Mouse (Mus musculus) forebrain, embryonic 15.5 days (tissue): ENCODE measurements around the gene Haus8. TPM values are rescaled to one million over a fixed set of nuclear protein-coding genes. Genes with fewer than 3 reads are reported as not detected.
"Not testable (repeated sequence)": the region's sequence is repeated elsewhere in the genome, so short reads cannot be mapped to it uniquely, and the experiment has no call there.

Experiments
- ATAC-seq: fragments of 200-750 bp; cut with Nextera tagmentation; replicated peaks from 2 replicates; pipeline ENCODE4 v1.8.0; 2017; ENCODE audit warnings: mild to moderate bottlenecking, moderate TSS enrichment, moderate library complexity
- H3K27ac ChIP-seq: fragments of 300-500 bp; sonication (generic); replicated peaks from 2 replicates; pipeline ENCODE4 v1.5.1; 2015; ENCODE audit warnings: mild to moderate bottlenecking, inconsistent platforms
- H3K27me3 ChIP-seq: fragments of 300-500 bp; sonication (generic); 2 replicates; pipeline ENCODE4 v1.6.1; 2015; ENCODE audit warnings: inconsistent platforms
- H3K36me3 ChIP-seq: fragments of 300-500 bp; sonication (generic); 2 replicates; pipeline ENCODE4 v1.6.1; 2015; ENCODE audit warnings: mild to moderate bottlenecking, inconsistent platforms
- H3K4me1 ChIP-seq: fragments of 300-500 bp; sonication (generic); 2 replicates; pipeline ENCODE4 v1.6.1; 2015; ENCODE audit warnings: inconsistent platforms
- H3K4me2 ChIP-seq: fragments of 300-500 bp; sonication (generic); replicated peaks from 2 replicates; pipeline ENCODE4 v1.6.1; 2015; ENCODE audit warnings: mild to moderate bottlenecking, inconsistent platforms
- H3K4me3 ChIP-seq: fragments of 300-500 bp; sonication (generic); 2 replicates; pipeline ENCODE4 v1.5.1; 2015; ENCODE audit warnings: mild to moderate bottlenecking, inconsistent platforms
- H3K9ac ChIP-seq: fragments of 300-500 bp; sonication (generic); replicated peaks from 2 replicates; pipeline ENCODE4 v1.6.1; 2015; ENCODE audit warnings: mild to moderate bottlenecking, inconsistent platforms
- H3K9me3 ChIP-seq: fragments of 300-500 bp; sonication (generic); 2 replicates; pipeline ENCODE4 v1.6.1; 2016; ENCODE audit warnings: inconsistent platforms
- WGBS: fragments of 180-500 bp; shearing (Covaris S2); methylation state at CpG from one replicate; pipeline ENCODE4 v1.1.7; 2015; ENCODE audit warnings: mixed read lengths; 5-methylcytosine and 5-hydroxymethylcytosine counted together
- polyA plus RNA-seq: library from polyadenylated mRNA; unstranded; fragments of >200 nt; fragmentation: Nextera tagmentation; extraction: Ambion mirVana; gene quantifications from 2 replicates; pipeline ENCODE4 v1.2.1, GENCODE M21; 2015

Haus8 gene
- polyA plus RNA-seq, result 53.5 and 56.3 TPM in 2 replicates

DNA sequence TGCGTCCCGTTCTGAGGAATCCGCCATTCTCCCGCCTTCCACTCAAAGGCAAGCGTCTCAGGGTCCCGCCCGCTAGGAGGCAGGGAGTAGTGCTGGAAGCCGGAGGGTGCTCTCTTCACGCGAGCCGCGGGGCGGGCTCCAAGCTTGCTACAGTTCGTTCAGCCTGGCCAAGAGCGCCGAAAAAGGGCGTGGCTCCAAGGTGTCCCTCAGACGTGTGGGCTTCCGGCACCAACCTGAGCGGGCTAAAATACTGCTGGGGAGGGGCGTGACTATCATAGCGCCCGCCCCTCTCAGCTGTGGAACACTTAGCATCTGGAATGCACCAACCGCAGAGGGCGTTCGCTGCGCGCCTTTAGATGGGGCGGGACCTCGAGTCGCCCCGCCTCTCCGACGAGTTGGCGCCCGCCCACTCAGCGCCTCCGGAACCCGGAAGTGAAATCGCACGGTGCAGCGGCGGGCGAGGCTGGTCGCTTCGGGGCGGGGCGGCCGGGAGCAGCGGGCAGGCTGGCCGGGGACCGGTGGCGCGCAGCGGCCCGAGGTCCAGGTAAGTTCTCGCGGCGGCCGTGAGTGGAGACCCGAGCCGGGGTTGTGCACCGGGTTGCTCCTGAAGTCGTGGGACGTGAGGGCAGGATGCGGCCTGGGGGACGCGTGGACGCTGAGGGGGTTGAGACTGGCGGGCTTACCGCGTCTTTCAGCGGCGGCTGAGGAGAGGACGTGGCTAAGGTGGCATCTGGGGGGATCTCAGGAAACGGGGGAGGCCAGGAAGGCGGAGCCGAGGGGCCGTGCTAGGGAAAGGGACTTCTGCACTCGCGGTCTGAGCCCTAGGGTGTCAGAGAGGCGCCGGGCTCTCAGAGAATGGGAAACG, at the start of gene Haus8, which contains the start of gene Myo9b:
Gene Haus8 (minus strand): TSS at position 649 of the 865 bp plus-strand sequence.
Gene Myo9b (plus strand): TSS at position 429 of the 865 bp plus-strand sequence.
- Histone ChIP-seq H3K4me1 (peaks cover 34% of the 10 kb centered on the region), H3K27ac (peak within 1 kb of the TSS; percentile 82), H3K36me3 (no peaks in the 10 kb centered on the region; the same call in 1 of the 2 replicates), H3K9ac (peak within 1 kb of the TSS; percentile 71), H3K4me3 (peak within 1 kb of the TSS; percentile 76), H3K9me3 (no peaks in the 10 kb centered on the region), H3K27me3 (no peaks in the 10 kb centered on the region), H3K4me2 (peak within 1 kb of the TSS; percentile 64)
- under 1% methylated on average over 84 of the region's 84 CpGs for WGBS
- ATAC-seq, result peak; percentile 97

DNA sequence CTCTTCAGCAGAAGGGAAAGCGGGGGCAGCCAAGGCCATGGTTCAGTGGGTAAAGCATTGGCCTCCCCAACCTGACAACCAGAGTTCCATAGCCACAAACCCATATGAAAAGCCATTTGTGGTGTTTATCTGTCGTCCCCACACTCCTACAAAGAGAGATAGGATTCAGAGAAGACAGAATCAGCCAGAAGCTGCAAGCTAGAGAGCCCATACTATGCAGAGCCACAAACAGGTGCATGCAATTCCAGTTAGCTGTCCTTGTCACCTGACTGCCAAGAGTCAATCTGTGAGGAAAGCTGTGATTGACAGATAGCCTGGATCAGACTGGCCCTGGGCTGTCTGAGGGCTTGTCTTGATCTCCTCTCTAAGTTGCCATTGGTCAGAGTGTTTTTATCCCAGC, 47.0 kb upstream of the Haus8 start:
- not testable (repeated sequence) for H3K9me3 ChIP-seq, H3K27ac ChIP-seq, H3K4me3 ChIP-seq, H3K9ac ChIP-seq, ATAC-seq, H3K4me1 ChIP-seq, H3K27me3 ChIP-seq, H3K4me2 ChIP-seq
- WGBS, result 81% methylated on average over 2 of the region's 2 CpGs
- peaks cover 35% of the 10 kb centered on the region for H3K36me3 ChIP-seq

DNA sequence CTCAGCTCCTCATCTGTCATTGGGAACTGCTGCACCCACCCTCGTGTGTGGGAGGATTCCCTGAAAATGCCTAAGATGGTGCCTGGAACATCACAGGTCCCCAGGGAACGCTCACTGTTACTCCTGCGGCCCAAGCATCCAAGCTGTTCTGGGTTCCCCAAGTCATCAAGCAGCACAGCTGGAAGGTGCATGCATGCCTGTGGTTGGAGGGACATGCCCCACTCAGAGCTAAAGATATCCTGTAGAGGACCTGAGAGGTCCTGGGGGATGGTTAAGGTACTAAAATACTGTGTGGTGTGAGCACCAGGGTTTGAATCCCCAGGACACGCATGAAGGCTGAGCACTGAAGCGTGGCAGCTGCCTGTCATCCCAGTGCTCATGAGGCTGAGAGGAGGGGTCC, 45.9 kb upstream of the Haus8 start:
- H3K36me3 ChIP-seq, result peaks cover 24% of the 10 kb centered on the region
- H3K4me3 ChIP-seq, ATAC-seq, H3K4me1 ChIP-seq, H3K9ac ChIP-seq, H3K9me3 ChIP-seq, H3K4me2 ChIP-seq, H3K27me3 ChIP-seq, H3K27ac ChIP-seq: not testable (repeated sequence)
- WGBS, result 89% methylated on average over 5 of the region's 5 CpGs

DNA sequence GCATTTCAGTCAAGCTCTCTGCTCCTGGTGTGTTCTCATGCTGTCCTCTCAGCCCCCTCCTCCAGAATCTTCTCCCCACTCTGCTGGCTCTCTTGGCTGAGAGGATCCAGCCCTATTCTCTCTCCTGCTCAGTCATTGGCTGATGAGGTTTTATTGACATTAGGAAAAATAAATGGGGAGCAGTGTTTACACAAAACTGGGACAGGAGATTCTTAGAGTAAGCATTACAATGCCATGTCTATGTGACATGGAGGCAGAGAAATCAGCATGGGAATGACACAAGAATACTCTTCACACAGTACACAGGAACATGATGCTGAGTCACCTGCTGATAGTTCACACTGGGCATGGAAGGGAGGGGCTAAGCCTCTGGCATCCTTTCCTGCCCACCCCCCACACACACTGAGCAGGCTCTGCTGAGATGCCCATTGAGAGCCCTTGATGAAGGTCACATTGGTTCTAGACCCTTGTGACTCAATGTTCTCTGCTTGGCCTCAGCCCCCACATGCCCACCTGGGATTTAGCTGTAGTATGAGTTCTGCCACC, 43.8 kb upstream of the Haus8 start:
- ATAC-seq, result no peak
- no peak overlapping the region for H3K27ac ChIP-seq
- no peak overlapping the region for H3K9ac ChIP-seq
- no peaks in the 10 kb centered on the region for H3K27me3 ChIP-seq
- no peak overlapping the region for H3K4me2 ChIP-seq
- peaks cover 5% of the 10 kb centered on the region; the same call in 1 of the 2 replicates for H3K36me3 ChIP-seq
- peaks cover 7% of the 10 kb centered on the region for H3K4me1 ChIP-seq
- no peaks in the 10 kb centered on the region for H3K9me3 ChIP-seq
- no peak overlapping the region for H3K4me3 ChIP-seq

DNA sequence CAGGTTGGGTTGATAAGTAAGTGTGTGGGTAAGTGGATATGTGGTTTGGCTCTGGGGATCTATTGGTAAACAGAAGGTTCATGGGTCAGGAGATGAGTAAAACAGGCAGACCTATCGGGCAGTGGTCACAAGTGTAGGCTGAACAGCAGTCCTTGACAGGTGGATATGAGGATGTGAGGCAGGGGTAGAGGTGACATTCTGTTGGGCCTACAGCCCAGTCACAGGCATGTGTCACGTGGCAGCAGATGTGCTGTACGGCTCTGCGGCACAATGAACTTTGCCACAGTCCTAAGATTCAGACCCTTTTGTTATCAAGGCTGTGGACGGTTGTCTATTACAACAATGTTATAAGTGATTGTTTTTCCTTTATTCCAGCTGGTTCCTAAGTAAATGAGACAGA, 43.2 kb upstream of the Haus8 start:
- H3K4me2 ChIP-seq, result no peak overlapping the region
- H3K27me3 ChIP-seq, result no peaks in the 10 kb centered on the region
- H3K36me3 ChIP-seq, result 0 out of 2 replicates have a peak, but pooled peaks cover 4% of the 10 kb centered on the region
- no peak overlapping the region for H3K9ac ChIP-seq
- no peaks in the 10 kb centered on the region for H3K9me3 ChIP-seq
- H3K27ac ChIP-seq, result no peak overlapping the region
- H3K4me1 ChIP-seq, result peaks cover 7% of the 10 kb centered on the region
- no peak for ATAC-seq
- WGBS, result 97% methylated on average over 5 of the region's 5 CpGs
- no peak overlapping the region for H3K4me3 ChIP-seq

DNA sequence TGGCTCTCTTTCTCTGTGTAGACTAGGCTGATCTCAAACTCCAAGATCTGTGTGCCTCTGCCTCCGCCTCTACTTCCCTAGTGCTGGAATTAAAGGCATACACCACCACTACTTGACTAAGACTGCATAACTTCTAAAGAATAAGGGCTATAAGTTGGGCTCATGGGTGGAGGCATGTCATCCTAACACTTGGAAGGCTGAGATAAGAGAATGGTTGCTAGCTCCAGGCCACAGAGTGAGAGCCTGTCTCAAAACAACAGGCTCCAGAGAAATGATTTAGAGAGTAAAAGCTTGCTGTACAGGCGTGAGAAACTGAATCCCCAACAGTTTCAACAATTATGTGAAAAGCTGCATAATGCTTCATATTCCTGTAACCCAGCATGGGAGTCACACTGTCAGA, 41.2 kb upstream of the Haus8 start:
- Histone ChIP-seq H3K27ac (no peak overlapping the region), H3K4me2 (no peak overlapping the region)
- WGBS, result 91% methylated on average over 2 of the region's 2 CpGs

DNA sequence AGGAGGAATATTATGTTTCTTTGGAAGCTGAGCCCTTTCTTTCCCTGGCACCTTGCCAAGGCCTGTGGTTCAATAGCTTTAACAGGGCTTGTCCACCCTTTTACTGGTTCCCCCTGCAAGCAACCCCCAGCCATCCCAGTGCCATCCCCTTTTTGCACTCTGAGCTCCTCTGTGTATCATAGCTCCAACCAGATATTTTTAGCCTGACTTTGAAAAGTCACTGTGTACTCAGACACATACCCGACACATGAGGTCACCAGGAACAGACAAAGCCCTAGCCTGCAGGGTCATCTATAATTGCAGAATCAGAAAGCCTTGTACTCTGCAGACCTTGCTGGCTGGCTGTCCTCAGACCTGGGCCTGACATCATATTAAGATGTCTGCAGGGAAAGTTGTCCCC, 40.0 kb upstream of the Haus8 start:
- WGBS, result 77% methylated on average over 1 of the region's 1 CpGs
- Histone ChIP-seq H3K4me3 (no peak overlapping the region), H3K9ac (no peak overlapping the region), H3K36me3 (0 out of 2 replicates have a peak, but pooled peaks cover 4% of the 10 kb centered on the region), H3K4me2 (no peak overlapping the region), H3K27me3 (no peaks in the 10 kb centered on the region), H3K4me1 (peaks cover 7% of the 10 kb centered on the region), H3K9me3 (no peaks in the 10 kb centered on the region), H3K27ac (no peak overlapping the region)
- no peak for ATAC-seq

More for the DNA sequence above, 41.2 kb upstream of the Haus8 start:
- peaks cover 7% of the 10 kb centered on the region for H3K4me1 ChIP-seq
- no peaks in the 10 kb centered on the region for H3K27me3 ChIP-seq
- 0 out of 2 replicates have a peak, but pooled peaks cover 4% of the 10 kb centered on the region for H3K36me3 ChIP-seq
- H3K9me3 ChIP-seq, result no peaks in the 10 kb centered on the region
- ATAC-seq, result no peak
- no peak overlapping the region for H3K4me3 ChIP-seq
- H3K9ac ChIP-seq, result no peak overlapping the region

DNA sequence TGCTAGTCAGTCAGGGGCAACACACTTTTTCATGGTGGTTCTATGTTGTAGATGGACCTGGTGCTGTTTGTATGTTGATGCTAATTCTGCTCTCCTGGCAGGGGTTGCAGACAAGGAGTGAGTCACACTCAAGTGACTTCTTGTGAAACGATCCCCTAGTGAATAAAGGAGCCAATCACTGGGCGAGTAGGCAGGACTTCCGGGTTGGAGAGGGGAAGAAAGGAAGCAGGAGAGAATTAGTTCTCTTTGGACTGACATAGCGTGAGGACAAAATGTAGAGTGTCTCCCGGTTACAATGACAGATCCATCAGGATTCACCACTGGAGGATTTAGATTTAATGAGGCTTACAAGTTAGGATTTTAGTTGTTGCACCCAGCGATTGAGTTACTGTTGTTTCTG, 37.7 kb upstream of the Haus8 start:
- H3K4me2 ChIP-seq, result no peak overlapping the region
- no peak for ATAC-seq
- 83% methylated on average over 6 of the region's 6 CpGs for WGBS
- 0 out of 2 replicates have a peak, but pooled peaks cover 4% of the 10 kb centered on the region for H3K36me3 ChIP-seq
- no peak overlapping the region for H3K9ac ChIP-seq
- H3K4me1 ChIP-seq, result peaks cover 7% of the 10 kb centered on the region
- no peaks in the 10 kb centered on the region for H3K27me3 ChIP-seq
- H3K27ac ChIP-seq, result no peak overlapping the region
- H3K9me3 ChIP-seq, result no peaks in the 10 kb centered on the region
- no peak overlapping the region for H3K4me3 ChIP-seq

DNA sequence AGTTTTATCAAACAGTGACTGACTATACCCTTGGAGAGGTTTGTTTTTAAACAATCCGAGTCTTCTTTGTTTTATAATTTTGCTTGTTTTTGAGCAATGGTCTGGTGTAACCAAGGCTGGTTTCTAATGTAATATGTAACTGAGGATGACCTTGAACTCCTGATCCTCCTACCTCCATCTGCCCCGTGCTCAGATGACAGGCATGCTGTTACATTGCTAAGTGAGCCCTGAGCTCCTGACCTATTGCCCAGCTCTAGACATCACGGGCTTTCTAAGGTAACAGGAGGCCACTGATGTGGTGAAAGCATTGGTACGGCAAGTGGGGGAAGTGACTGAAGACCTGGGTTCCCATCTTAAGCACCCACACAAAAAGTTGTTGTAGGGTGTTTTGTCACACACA, 35.2 kb upstream of the Haus8 start:
- WGBS, result 90% methylated on average over 4 of the region's 4 CpGs
- no peak overlapping the region for H3K9ac ChIP-seq
- H3K4me3 ChIP-seq, result no peak overlapping the region
- peaks cover 7% of the 10 kb centered on the region for H3K4me1 ChIP-seq
- H3K27me3 ChIP-seq, result no peaks in the 10 kb centered on the region
- no peaks in the 10 kb centered on the region for H3K9me3 ChIP-seq
- H3K4me2 ChIP-seq, result no peak overlapping the region
- H3K27ac ChIP-seq, result no peak overlapping the region
- no peaks in the 10 kb centered on the region for H3K36me3 ChIP-seq
- no peak for ATAC-seq

DNA sequence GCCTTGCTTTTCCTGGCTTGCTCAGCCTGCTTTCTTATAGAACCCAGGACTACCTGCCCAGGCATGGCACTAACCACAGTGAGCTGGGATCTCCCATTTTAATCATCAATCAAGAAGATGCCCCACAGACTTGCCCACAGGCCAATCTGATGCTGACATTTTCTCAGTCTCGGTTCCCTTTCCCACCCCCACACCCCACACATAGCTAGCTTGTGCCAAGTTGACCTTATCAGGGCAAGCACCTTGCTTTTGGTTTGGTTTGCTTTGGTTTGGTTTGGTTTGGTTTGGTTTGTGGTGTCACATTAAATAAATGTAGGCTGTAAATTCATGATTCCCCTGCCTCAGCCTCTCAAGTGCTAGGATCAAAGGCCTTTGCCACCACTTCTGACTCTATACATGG, 34.6 kb upstream of the Haus8 start:
- Histone ChIP-seq H3K4me2 (no peak overlapping the region), H3K4me3 (no peak overlapping the region), H3K9me3 (no peaks in the 10 kb centered on the region), H3K36me3 (peaks cover 3% of the 10 kb centered on the region; the same call in 1 of the 2 replicates), H3K9ac (no peak overlapping the region), H3K27ac (no peak overlapping the region), H3K4me1 (peaks cover 2% of the 10 kb centered on the region; the same call in 1 of the 2 replicates), H3K27me3 (no peaks in the 10 kb centered on the region)
- 100% methylated on average over 1 of the region's 1 CpGs for WGBS
- no peak for ATAC-seq

DNA sequence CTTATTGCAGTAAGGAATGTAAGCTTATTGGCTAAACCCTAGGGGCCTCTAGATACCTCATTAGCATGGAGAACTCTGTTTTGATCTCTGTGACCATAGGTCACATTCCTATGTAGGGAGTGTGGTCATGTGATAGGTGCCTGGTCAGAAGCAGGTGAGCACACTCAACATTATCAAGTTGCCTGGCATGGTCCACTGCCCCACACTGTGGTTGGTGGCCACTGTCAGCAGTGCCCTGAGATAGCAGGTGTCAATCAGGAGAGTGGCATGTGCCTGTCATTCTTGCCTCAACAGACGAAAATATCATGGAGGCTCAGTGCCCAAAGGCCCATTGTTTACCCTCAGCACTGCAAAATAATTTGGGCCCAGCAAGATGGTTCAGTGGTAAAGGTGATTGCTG, 33.3 kb upstream of the Haus8 start:
- H3K4me2 ChIP-seq, result no peak overlapping the region
- no peak overlapping the region for H3K9ac ChIP-seq
- no peaks in the 10 kb centered on the region for H3K4me1 ChIP-seq
- ATAC-seq, result no peak
- no peak overlapping the region for H3K27ac ChIP-seq
- H3K4me3 ChIP-seq, result no peak overlapping the region
- no peaks in the 10 kb centered on the region for H3K27me3 ChIP-seq
- no peaks in the 10 kb centered on the region for H3K9me3 ChIP-seq
- WGBS, result 76% methylated on average over 1 of the region's 1 CpGs
- peaks cover 7% of the 10 kb centered on the region; the same call in 1 of the 2 replicates for H3K36me3 ChIP-seq

DNA sequence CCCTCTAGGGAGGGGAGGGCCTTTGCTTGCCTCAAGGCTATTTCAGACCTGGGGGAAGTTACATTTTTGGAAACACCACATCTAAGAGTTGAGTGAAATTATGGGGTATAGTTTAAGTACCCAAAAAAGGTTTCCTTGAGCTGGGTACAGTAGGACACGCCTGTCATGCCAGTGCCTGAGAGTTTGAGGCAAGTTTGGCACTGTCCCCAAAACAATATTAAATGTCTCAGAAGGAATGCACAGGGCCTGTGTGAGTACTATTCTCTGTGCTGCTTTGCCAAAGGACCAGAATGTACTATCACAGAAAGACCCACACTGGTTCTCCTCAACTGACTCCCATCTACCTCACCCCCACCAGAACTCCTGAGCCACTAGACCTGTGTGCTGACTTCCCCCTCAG, 30.9 kb upstream of the Haus8 start:
- H3K9me3 ChIP-seq, result no peaks in the 10 kb centered on the region
- H3K36me3 ChIP-seq, result peaks cover 7% of the 10 kb centered on the region; the same call in 1 of the 2 replicates
- H3K27me3 ChIP-seq, result no peaks in the 10 kb centered on the region
- no peaks in the 10 kb centered on the region for H3K4me1 ChIP-seq
- H3K4me3 ChIP-seq, result no peak overlapping the region
- WGBS, result 83% methylated on average over 1 of the region's 1 CpGs
- no peak overlapping the region for H3K9ac ChIP-seq
- no peak overlapping the region for H3K27ac ChIP-seq
- ATAC-seq, result no peak
- no peak overlapping the region for H3K4me2 ChIP-seq
